Mouse (Mus musculus) liver, adult (tissue): ENCODE data around the gene Stx8.

ENCODE experiments used
- GATA4 ChIP-seq: IDR thresholded peaks from 2 replicates; pipeline ENCODE4 v1.6.1; 2014; ENCODE audit warnings: mild to moderate bottlenecking, low read length; ENCODE audit not compliant: insufficient replicate concordance

The Stx8 gene

GRCm38 (mm10) chr11:68086221-68086620 lies 120.2 kb downstream of the Stx8 start:
- TF ChIP-seq GATA4 = no peak

- no peak for TF ChIP-seq GATA4
Measured at GRCm38 (mm10) chr11:68089426-68089825, 123.4 kb downstream of the Stx8 start.

GRCm38 (mm10) chr11:68089885-68090592 lies 124.0 kb downstream of the Stx8 start:
- no peak for TF ChIP-seq GATA4

DNA sequence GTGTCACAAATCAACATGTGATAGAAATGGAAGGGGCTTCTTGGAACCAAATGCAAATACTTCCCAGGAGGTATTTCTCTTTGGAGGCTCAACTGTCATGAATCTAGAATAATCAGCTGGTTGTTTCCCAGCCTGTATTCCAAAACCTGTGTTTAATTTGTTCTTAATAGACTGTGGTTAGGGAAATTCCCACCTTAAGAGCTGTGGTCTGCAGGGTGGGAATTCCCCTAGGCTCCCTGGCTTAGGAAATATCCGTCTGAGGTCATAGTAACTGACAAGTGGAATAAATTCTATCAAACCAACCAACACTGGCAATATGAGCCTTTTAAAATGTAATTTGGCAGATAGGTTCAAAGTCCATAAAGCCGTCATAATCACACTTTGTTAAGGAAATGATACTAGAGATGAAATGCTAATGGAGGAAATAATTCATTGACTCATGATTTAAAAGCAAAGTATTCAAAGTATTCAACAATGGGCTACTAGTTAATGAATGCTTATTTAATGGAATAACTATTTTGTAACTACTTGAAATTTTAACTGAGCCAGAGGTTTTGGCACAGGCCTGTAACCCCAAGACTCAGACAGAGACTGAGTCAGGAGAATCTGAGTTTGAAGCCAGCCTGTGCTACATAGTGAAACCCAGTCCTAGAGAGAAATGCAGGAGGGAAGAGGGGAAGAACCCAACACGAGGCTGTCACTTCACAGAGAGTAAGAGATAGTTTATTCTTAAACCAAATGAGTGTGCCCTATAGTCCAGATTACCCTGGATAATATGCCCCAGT lies 126.2 kb downstream of the Stx8 start:
- no peak for TF ChIP-seq GATA4

- no peak for TF ChIP-seq GATA4
Measured at GRCm38 (mm10) chr11:68101598-68101997, 135.6 kb downstream of the Stx8 start.

- peak; percentile 52; the same call in 1 of the 2 replicates for TF ChIP-seq GATA4
Measured at GRCm38 (mm10) chr11:68103480-68103879, 137.5 kb downstream of the Stx8 start.

GRCm38 (mm10) chr11:68106053-68106452 lies 140.1 kb downstream of the Stx8 start:
- TF ChIP-seq GATA4 = no peak

DNA sequence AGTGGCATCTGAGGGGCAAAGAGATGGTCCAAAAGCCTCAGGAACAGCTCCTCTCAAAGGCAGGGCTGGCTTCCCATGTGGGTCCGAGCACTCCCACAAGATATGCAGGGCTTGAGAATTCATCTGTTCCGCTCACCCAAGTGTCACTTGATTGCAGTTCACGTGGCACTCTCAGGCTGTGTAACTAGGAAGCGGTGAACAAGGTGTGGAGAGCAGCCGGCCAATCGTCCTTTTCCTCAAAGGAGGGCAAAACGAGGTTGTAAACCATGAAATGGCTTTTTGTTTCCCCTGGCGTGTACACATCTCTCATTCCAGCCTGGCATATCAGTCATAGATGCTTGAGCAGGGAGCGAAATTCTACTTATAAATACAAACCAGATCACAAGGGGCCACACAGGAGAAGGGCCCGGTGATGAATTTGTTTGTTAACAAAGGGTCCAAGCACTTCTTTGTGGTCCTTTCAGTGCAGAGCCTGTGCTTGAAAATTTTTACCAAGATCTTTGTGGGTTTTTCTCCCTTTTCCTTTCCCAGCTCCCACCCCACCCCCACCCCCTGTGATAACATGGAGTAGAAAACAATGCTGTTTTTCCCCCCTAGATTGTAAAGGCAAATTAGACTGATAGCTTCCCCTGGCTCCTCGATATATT lies 147.6 kb downstream of the Stx8 start:
- TF ChIP-seq GATA4 = no peak

- no peak for TF ChIP-seq GATA4
Measured at GRCm38 (mm10) chr11:68114202-68114601, 148.2 kb downstream of the Stx8 start.

DNA sequence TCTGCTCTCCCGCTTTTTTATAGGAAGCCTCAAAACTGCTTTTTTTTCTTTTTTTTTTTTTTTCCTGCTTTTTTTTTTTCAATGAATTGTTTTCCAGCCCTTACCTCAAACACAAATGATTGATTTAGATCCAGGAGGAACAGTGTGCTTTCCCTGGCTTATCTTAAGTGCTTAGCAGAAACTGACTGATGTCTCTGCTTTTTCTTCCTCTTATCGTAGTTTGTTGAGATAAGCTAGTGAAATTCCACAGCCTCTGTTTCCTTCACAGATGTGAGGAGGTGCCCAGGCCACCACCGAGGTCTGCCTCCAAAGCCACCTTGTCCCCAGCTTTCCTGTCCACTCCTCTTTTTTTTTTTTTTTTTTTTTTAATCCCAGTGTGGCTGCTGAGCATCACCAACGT lies 150.2 kb downstream of the Stx8 start:
- no peak for TF ChIP-seq GATA4

- TF ChIP-seq GATA4 = no peak
Measured at GRCm38 (mm10) chr11:68117878-68118660, 152.1 kb downstream of the Stx8 start.

DNA sequence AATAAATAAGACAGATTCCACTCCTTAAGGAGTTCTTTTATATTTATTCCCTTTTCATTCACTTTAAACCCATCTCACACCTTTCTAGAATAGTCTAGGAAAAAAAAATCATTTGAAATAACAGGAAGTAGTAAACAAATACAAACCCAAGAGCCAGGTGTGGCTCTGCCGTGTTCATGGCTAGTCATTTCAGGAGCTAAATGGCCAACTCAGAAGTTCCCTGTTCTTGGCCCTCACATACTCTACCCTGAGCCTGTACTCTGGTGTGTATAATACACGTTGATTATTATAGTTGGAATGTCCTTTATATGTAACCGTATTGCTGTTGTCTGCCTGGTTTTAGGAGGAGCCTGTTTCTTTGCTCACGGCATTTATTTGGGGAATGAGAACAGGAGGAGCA lies 152.7 kb downstream of the Stx8 start:
- TF ChIP-seq GATA4 = no peak

GRCm38 (mm10) chr11:68119136-68119535 lies 153.1 kb downstream of the Stx8 start:
- TF ChIP-seq GATA4 = no peak

DNA sequence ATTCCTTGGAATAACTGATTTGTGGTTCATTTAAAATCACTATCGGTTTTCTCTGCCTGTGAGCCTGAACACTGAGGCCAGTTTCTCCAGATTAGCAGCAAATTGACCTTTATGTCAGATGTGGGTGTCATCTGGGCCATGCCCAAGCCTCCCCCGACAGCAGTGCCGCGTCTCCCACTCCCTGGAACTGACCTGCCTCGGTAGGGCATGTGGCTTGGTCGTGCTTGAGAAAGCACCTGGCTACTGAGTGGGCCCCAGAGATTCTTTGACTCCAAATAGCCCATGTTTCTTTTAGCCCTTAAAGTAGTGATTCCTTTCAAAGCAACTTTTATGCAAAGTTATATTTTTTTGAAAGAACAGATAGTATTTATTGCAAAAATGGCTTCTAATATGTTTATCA lies 155.3 kb downstream of the Stx8 start:
- no peak for TF ChIP-seq GATA4

- no peak for TF ChIP-seq GATA4
Measured at GRCm38 (mm10) chr11:68121660-68122059, 155.7 kb downstream of the Stx8 start.

DNA sequence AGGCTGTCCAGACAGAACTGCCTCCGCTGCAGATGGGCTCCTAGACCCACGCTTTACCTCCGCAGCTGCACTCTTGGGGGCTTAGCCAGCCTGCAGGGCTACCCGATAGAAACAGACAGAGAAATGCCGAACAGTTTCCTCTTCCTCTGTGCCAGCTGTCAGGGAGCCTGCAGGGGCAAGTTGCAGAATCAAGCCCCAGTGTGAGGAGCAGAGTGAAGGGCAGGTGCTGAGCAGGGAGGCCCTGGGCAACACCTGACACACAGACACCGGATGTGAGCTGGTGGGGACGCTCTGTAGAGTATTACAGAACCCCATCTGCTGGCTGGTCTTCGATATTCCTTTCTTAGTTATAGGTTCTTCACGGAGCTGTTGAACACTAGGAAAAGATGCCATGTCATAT lies 160.1 kb downstream of the Stx8 start:
- no peak for TF ChIP-seq GATA4

DNA sequence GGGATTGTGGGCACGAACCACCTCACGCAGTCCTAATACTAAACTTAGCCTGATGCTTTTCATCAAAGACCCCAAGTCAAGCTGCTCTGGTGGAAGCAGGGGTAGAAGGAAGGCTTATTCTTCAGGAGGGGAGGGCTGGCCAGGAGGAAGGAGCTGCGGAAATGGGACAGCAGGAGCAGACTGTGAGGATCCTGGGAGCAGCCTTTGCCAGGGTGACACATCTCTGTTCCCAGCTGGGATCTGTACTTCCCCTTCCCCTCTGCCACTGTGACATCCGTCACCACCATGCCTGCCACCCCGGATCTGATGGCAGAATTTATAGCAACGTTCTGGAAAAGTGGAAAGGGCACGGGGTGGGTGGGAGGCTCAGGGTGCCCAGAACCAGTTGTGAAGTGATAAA lies 168.5 kb downstream of the Stx8 start:
- TF ChIP-seq GATA4 = no peak
